Mouse (Mus musculus): Measurements from ENCODE around the gene Ptov1.
"Not testable (repeated sequence)": the region's sequence is repeated elsewhere in the genome, so short reads cannot be mapped to it uniquely, and the experiment has no call there.

The Ptov1 gene

DNA sequence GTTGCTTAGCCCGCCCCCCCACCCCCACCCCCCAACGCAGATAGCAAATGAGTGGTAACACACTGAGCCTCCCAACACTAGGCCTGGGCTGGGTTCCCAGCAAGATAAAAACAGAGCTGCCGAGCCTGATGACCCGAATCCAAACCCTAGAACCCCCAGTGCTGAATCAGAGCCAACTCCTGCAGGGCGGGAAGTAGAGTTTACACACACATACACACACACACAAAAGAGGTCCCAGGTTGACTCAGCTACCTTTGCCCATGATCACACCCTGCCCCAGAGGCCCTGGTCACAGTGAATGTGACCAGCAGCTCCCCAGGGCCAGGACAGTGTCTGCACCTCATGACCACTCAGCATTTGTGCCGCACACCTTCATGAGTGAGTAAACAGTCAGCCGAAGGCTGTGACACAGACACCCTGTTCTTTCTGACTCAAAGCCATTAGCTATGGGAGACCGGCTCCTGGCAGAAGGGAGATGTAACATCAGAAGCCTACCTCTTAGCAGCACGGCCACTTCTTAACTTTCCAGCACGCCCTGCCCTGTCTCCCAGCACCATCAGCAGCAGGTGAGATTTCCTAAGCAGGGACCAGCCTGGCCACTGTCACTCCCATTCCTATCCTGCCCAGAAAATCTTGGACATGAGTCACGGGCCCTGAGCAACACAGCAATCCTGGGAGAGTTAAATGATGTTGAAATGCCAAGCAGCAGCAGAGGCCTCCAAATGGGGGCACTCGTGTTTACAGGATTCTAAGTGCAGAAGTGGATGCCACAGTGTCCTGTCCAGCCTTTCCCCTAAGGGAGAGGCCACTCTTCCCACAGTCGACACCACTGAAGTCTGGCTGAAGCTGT lies 18.9 kb upstream of the Ptov1 start:
- DNase-seq (ENCODE audit: low read depth, low spot score): no peak

DNA sequence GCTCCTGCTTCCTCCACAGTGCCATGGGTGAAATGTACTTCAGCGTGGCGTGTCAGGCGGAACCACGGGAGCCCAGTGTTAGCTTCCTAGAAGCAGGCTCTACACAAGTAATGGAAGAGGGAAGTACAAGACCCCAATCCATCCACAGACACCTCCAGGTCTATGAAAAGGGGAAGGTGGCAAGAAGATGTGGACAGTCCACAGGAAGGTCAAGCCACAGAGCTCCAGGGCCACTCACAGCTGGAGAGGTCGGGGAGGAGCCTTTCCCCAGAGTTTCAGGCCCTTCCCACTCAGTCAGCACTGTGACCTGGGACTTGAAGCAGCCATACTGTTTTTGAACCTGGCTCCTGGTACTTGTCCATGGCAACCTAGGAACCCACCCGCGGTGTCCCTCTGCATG lies 17.4 kb upstream of the Ptov1 start:
- DNase-seq (ENCODE audit: low read depth, low spot score): no peak

DNA sequence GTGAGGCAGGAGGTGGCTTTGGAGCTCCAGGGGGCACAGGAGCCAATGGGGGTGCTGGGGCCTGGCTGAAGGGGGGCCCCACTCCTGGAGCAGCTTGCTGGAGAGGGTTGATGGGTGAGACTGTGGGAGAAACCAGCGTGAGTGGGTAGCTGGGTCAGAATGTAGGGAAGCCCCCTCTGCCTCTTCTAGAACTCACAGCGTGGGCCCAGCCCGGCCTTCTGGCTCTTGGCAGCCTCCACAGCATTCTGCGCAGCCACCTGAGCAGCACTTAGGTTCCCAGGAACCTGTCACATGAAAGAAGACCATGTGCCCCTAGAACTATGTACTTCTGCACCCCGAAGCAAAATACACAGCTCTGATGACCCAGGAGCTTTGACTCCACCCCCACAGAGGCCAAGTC lies 15.0 kb upstream of the Ptov1 start:
- DNase-seq (ENCODE audit: low read depth, low spot score): no peak

DNA sequence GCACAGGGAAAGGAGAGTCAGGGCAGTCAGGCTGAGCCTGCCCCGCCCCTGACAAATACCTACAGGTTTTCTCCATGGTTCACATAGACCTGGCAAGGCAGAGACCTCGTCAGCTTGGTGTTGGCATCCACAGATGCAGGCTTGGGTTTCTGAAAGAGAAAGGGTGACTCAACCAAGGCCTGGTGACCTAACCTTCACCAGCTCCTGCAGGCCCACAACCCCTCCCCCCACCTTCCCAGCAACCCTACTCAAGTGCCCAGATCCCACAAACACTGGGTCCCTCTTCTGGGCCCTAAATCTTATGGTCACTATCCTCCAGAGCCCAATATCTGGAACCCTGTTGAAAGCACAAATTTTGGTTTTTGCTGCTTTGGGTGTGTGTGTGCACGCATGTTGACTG lies 13.4 kb upstream of the Ptov1 start:
- DNase-seq (ENCODE audit: low read depth, low spot score): no peak

DNA sequence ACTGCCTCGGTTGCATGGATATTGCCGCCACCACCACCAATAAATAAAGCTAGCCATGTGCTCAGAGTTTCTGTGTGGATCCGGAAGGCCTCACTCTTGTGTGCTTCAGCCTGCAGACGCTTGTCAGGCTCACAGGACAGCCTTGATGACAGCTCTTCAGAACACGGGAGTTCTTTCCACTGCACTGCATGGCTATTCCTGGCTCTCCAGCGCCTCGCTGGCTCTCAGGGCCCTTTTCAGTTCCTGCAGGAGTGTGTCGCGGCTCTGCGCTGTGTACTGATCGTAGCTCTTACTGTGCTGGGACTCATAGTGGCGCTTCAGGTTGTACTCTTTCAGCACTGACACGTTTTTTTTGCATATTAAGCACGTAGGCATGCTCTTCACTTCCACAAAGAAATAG lies 8.2 kb upstream of the Ptov1 start:
- no peak for DNase-seq (ENCODE audit: low read depth, low spot score)

DNA sequence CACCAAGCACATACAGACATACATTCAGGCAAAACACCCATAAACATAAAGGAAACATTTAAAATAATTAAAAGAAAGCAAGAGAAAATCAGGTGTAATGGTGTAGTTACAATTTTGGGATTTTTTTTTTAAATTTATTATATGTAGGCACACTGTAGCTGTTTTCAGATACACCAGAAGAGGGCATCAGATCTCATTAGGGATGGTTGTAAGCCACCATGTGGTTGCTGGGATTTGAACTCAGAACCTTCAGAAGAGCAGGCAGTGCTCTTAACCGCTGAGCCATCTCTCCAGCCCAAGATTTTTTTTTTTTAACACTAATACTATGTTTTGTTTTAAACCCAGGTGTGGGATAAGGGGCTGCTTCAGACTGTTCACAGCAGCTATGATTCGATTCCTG lies 2.2 kb upstream of the Ptov1 start:
- DNase-seq (ENCODE audit: low read depth, low spot score): not testable (repeated sequence)

DNA sequence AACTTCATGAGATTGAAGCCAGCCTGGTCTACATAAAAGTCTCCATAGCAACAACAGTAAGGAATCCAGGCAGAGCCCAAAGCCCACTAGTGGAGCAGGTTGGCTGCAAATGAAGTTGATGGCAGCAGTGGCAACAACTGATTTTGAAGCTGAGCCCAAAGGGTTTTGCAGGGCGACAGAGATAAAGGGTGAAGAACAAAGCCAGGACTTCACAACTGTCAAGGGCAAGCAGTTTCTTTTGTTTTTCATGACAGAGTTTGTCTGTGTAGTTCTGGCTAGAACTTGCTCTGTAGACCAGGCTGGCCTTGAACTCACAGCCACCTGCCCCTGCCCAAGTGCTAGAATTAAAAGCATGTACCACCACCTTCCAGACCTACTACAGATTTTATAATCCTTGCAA lies 1.6 kb upstream of the Ptov1 start:
- peak; percentile 72 for DNase-seq (ENCODE audit: low read depth, low spot score)

DNA sequence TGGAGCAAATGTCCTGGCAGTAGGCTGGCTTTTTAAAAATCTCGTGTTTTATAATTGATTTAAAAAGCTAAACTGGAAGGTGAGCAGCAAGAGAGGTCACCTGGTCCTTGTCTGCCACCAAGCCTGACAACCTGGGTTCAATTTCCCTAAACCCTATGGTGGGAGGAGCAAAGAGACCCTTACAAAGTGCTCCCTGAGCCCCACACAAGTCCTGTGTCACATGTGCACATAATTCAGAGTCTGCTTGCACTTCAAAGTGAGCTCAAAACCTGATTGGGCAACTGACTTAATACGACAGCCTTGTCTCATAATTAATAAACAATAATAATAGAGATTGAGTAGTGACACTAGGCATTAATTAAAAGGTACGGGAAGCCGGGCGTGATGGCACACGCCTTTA lies 1.0 kb upstream of the Ptov1 start:
- DNase-seq (ENCODE audit: low read depth, low spot score): no peak

DNA sequence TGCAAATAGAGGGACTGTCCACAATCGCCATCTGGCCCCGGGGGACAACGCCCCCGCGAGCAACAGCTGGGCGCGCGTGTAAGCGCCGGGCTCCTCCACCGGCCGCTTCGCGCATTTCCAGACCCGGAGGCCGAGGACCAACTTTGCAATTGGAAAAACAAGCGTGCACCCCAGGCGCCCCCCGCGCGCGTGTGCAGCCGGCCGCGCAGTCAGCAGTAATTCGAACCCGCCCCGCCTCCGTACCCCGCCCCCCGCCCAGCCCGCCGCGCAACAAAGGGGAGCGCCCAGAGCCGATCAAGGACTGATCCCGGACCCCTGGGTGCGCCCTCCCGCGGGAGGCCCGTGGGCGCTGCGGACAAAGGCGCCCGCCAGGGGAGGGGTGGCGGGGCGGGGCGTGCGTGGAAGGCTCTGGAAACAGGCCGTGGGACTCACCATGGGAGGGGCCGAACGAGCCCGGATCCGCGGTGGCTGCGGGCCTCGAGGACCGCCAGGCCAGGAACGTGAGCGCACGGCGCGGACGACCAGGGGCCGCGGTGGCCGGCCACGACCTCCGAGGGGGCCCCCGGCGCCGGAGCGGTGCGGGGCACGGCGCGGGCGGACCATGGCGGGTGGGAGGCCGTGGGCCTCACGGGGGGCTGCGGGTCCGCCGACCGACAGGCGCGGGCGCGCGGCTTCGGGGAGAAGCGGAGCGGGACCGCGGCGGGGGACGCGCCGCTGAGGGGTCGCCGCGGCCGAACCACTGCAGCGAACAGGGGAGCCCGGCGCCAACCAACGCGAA lies 480 bp downstream of the Ptov1 start:
- peak; percentile 74 for DNase-seq (ENCODE audit: low read depth, low spot score)

DNA sequence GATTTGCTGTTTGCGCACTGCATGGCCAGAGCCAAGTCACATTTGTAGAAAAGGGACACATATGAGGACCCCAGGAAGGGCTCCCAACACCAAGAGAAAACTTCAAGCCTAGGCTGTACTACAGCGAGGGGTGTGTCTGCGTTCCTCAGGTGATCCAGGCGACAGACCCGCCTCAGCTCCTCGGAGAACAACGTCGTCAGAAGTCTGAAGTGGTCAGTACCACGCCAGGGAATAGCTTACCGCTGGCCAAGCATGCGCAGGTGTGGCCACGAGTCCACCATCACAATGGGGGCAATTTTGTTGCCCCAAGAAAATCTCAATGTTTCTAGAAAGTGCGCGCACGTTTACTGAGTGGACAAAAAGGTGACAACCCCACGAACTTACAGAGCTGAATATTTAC lies 1.1 kb downstream of the Ptov1 start:
- DNase-seq (ENCODE audit: low read depth, low spot score): no peak

DNA sequence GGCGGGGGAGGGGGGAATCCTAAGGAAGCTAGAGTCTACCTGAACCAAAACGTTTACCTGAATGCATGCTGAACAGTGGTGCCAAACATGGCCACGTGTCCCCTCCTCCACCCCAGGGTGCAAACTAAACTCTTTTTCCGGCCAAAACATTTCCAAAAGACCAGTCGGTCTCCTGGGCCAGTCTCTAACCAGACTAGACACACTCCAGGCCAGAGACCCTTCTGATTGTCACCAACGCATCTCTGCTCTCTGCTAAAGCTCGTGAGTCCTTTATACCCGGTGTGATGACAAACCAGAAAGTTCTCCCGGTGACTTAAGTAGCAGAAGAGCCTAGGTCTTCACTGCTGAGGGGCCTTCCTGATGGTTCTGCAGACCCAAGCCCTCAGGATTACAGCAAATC lies 1.8 kb downstream of the Ptov1 start:
- DNase-seq (ENCODE audit: low read depth, low spot score): no peak

DNA sequence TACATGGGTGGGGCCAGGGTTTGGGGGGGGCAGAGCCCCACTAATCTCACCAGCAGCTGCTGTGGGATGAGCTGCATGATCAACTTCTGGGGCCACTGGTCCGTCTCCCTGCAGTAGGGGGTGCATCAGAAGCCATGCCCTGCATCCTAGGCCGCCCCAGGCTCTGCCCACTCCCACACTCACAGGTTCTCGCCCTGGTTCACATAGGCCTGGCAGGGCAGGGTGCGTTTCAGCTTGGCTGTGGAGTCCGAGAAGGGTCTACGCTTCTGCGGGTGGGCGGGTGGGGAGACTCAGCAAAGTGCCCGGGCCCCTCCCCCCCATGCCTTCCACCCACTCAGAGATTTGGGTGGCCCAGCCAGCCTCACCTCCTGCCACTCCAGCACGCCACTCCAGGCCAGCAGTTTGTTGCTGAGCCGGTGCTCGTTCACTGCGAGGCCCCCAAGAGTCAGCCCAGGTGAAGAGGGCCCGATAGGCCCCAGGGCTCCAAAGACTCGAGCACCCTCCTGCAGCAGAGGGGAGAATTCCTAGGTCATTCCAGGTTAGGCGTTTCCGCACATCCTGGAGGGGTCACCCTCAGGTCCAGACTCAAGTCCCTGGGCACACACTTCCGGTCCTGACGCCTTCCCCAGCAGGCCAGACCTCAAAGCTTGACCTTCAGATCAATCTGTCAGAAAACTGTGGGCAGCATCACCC lies 2.4 kb downstream of the Ptov1 start:
- no peak for DNase-seq (ENCODE audit: low read depth, low spot score)

DNA sequence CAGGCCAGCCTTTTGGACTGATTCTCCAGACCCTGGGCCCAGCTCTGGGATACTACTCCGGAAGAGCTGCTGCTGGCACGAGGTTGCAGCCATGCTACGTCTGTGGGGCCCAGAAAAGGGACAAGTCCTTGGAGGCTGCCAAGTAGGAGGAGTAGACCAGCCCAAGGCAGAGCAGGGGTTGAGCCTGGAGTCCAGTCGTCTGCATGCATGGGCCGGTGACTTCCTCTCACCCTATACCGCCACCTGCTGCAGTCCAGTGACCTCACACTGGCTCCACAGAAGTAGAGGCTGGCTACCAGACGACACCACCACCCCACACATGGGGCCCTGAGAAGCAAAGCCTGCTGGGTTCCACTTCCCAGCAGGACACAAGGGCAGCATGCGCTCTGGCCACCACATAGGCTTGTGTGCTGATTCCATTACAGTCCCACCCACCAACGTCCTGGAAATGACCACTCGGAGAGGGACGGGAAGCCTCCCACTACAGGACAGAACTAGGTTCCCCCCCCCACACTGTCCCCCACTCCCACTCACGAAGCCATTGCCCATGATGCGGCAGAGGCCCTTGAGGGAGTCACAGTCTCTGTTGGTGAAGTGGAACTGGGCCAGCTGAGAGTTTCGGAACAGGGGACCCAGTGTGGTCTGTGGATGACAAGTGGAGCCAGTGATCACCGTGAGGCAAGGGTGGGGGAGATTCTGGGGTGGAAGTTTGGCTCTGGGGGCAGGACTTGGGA lies 3.1 kb downstream of the Ptov1 start:
- no peak for DNase-seq (ENCODE audit: low read depth, low spot score)

DNA sequence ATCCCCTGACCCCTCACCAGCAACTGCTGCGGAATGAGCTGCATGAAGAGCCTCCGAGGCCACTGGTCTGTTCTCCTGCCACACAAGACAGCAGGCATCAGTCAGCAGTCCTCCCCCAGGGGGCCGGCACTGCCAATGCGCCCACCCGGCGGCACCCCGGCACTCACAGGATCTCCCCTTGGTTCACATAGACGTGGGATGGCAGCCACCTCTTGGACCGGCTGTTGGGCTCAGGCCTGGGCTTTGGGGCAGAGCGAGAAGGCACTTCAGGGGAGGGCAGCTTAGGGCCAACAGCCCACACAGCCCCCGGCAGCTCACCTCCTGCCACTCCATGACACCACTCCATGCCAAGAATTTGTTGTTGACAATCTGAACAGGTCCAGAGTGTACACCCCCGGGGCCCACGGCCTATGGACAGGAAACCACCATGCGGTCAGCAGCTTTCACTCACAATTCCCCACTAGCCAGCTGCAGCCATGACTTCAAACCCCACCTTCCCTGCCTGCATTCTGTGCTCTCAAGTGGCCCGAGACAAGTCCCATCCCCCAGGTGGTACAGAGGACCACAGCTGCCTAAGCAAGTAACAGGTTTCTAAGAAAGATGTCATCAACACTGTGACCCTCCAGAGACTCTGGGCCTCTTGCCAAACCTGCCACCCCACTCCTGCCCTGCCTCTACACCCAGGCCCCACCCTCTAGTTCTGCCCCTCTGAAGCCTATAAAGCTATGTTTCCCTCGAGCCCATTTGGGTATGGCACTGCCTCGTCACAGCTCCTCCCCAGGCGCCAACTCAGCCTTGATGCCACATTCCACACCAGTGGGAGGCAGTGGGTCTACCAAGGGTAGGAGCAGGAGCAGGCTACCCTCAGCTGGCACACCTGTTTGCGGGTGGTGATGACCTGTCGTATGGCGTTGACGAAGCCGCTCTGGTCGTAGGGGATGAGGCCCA lies 4.7 kb downstream of the Ptov1 start:
- DNase-seq (ENCODE audit: low read depth, low spot score): no peak

DNA sequence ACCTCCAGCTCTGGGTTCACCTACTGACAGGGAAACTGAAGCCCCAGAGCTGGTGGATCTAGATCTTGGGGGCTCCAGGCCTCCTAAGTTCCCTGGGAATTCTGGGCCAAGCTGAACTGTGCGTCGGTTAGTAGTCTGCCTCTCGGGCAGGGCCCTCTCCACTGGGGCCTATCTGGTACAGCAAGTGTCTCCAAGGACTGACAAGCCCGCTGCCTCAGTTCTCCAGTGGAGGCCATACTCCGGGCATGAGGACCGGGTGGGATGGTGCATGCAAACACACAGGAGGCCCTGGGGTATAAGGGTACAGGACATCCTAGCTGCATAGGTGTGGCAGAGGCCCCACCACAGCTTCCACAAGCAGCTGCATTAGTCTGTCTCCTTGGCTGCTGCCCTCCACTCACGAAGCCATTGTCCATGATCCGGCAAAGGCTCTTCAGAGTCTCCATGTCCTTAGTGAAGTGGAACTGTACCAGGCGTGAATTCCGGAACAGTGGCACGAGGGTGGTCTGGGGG lies 5.5 kb downstream of the Ptov1 start:
- DNase-seq (ENCODE audit: low read depth, low spot score): no peak

DNA sequence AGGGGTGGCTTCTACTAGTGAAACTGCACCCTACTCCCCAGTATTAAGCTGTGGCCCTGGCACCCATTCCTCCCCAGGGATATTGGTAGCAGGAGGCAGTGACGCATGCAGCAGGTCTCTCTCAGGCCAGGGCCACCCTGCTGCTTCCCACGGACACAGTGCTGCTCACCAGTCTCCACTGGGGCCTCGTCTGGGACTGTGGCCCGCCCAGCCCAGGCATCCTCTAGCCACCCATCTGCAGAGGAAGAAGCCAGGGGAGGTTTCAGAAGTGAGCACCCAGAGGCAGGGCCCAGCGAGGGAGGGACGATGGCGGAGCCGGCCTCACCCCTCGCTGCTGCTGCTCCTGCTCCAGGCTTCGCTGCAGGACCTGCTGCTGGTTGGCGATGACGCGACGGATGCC lies 6.4 kb downstream of the Ptov1 start:
- DNase-seq (ENCODE audit: low read depth, low spot score): no peak

DNA sequence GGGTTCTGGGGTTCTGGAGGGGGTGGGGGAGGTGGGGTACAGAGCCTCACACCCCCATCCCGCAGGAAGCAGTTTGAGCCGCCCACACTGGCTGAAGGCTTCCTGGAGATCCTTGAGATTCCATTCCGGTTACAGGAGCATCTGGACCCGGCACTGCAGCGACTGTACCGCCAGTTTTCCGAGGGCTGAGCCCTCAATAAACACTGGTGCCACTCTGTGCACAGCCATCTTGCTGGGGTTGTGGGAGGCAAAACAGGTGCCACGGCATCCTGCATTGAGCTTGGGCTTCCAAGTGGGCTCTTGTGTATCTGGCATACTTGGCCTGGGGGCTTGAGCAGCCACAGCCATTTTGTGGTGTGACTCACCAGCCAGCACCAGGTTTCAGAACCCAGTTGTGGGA lies 7.2 kb downstream of the Ptov1 start:
- no peak for DNase-seq (ENCODE audit: low read depth, low spot score)

DNA sequence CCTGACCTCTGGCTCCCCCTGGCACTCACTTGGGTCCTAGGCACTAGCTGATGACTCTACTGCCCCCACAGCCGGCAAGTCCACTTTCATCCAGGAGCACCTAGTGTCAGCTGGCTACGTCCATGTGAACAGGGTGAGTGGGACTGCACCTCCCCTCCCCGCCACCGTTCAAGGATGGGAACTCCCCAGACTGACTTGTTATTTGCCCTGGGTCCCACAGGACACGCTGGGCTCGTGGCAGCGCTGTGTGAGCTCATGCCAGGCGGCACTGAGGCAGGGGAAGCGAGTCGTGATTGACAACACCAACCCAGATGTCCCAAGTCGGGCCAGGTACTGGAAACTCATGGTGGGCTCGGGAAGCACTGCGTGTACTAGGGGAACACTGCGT lies 8.2 kb downstream of the Ptov1 start:
- DNase-seq (ENCODE audit: low read depth, low spot score): peak; percentile 39

DNA sequence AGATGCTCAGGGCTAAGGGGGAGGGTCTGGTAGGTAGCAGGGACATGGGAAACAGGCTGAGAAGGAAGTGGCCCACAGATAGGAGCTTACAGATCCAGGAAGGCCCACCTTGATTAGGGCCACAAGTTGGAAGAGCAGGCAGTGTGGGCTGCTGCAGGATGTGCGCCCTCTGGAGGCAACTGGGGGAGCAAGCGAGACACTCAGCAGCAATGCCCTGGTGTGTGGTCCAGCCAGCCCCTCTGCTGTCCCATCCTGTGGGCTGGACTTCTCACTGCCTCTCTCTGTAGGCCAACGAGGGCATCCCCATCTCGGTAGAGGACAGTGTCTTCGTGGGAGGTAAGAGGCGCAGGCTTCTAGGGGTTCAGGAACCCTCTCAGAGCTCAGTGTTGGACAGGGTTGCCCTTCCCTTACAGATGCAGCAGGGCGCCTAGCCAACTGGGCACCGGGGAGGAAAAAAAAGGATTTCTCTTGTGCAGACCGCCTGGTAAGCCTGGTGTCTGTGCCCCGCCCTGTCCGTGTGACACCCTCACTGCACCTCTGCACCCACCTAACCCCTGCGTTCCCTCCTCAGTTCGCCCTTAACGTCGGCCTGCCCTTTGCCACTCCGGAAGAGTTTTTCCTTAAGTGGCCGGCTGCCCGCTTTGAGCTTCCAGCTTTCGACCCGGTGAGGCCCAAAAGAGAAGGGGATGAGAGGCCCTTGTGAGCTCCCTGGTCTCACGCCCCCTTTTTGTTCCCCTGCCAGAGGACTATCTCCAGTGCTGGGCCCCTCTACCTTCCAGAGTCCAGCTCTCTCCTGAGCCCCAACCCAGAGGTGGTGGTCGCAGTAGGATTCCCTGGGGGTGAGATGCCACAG lies 8.8 kb downstream of the Ptov1 start:
- DNase-seq (ENCODE audit: low read depth, low spot score): peak; percentile 80

DNA sequence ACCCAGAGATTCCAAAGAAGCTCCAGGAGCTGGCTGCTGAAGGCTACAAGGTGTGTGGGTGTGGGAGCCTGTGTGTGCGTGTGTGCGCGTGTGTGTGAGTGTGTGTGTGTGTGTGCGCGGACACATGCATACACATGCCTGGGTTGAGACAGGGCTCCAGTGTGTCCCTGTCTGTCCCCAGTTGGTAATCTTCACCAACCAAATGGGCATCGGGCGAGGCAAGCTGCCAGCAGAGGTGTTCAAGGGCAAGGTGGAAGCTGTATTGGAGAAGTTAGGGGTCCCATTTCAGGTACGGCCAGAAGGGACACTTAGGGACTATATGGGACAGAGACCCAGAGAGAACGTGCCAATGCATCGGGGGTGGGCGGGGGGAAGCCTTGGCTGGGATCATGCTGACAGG lies 9.7 kb downstream of the Ptov1 start:
- no peak for DNase-seq (ENCODE audit: low read depth, low spot score)
